ENCODE assay signal across 9 mouse cellular contexts in the genomic region with DNA sequence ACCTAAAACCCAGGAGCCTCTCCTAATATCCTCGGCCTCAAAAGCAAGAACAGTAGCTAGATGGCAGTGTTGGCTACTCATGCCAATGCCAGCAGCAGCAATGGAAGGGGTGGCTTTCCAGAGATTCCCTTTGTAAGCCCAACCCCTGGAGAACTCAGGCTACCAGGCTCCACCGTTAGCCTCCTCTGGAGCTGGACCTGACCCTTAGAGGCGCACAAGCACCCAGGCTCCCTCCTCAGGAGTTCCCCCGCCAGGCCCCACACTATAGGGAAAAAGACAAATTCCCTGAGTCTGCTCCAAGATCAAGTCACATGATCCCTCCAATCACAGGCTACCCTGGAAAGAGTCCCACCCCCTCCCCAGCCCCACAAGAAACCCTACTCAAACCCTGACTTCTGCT. TPM values are rescaled to one million over a fixed set of nuclear protein-coding genes. Genes with fewer than 3 reads are reported as not detected.
DNase-seq lines count a peak whose midpoint lies in the region; ATAC-seq and TF ChIP-seq lines count a peak whose summit lies in the region.
"Had no signal": no experiment of that assay in that cellular context is flagged by ENCODE, and none has a peak within 500 bp of the region (broad histone marks: within the 10 kb centered on the region; RNA-seq: fewer than 3 reads in every experiment).

No protein-coding gene starts in this region.

- DNase-seq in lung, embryonic 14.5 days: peak; percentile 71
- DNase-seq in lung, adult 18-20 months: no peak
- DNase-seq in embryonic facial prominence, embryonic 11.5 days (ENCODE audit: low spot score): peak; percentile 55
- peak; percentile 82 for DNase-seq in hindbrain, postnatal 0 days (ENCODE audit: low spot score)
- DNase-seq in limb, embryonic 11.5 days (ENCODE audit: low spot score): peak; percentile 40
- peak; percentile 56 for DNase-seq in right cerebral cortex, adult 18-20 months
- DNase-seq in thymus, postnatal 36 days: no peak
- DNase-seq in gastrocnemius, postnatal 10 days: no peak

- H3K4me1 ChIP-seq in lung, embryonic 14.5 days (ENCODE audit: insufficient read depth): no peaks in the 10 kb centered on the region; the same call in 1 of the 2 replicates
- H3K4me1 ChIP-seq in embryonic facial prominence, embryonic 11.5 days (ENCODE audit: control insufficient read depth, insufficient read depth, low read length): no peaks in the 10 kb centered on the region
- peaks cover 4% of the 10 kb centered on the region; the same call in 1 of the 2 replicates for H3K4me1 ChIP-seq in hindbrain, postnatal 0 days (ENCODE audit: insufficient read depth, low read length)
- no peaks in the 10 kb centered on the region for H3K4me1 ChIP-seq in limb, embryonic 11.5 days (ENCODE audit: control insufficient read depth, insufficient read depth, low read length)

- no peaks in the 10 kb centered on the region for H3K36me3 ChIP-seq in lung, embryonic 14.5 days (ENCODE audit: insufficient read depth)
- no peaks in the 10 kb centered on the region for H3K36me3 ChIP-seq in embryonic facial prominence, embryonic 11.5 days (replicated peaks; ENCODE audit: control insufficient read depth, insufficient read depth, low read depth, low read length)
- no peaks in the 10 kb centered on the region for H3K36me3 ChIP-seq in hindbrain, postnatal 0 days (ENCODE audit: insufficient read depth, low read length)
- no peaks in the 10 kb centered on the region for H3K36me3 ChIP-seq in limb, embryonic 11.5 days (ENCODE audit: control insufficient read depth, insufficient read depth, low read length)
- H3K36me3 ChIP-seq: limb, embryonic 15.5 days had no signal

- H3K9me3 ChIP-seq in lung, embryonic 14.5 days (ENCODE audit: low read depth, low read length): no peaks in the 10 kb centered on the region
- H3K9me3 ChIP-seq in embryonic facial prominence, embryonic 11.5 days (replicated peaks; ENCODE audit: control insufficient read depth, low read length): no peaks in the 10 kb centered on the region
- H3K9me3 ChIP-seq in hindbrain, postnatal 0 days (ENCODE audit: low read length): no peaks in the 10 kb centered on the region
- H3K9me3 ChIP-seq in limb, embryonic 11.5 days (ENCODE audit: control insufficient read depth, low read length): no peaks in the 10 kb centered on the region
- H3K9me3 ChIP-seq: limb, embryonic 15.5 days had no signal

- H3K27ac ChIP-seq in lung, embryonic 14.5 days (ENCODE audit: low read depth): no peak overlapping the region
- no peak overlapping the region for H3K27ac ChIP-seq in embryonic facial prominence, embryonic 11.5 days (replicated peaks; ENCODE audit: low read depth, low read length)
- H3K27ac ChIP-seq in hindbrain, postnatal 0 days: no peak overlapping the region
- no peak overlapping the region for H3K27ac ChIP-seq in limb, embryonic 11.5 days (replicated peaks; ENCODE audit: low read depth, low read length)
- H3K27ac ChIP-seq: limb, embryonic 15.5 days had no signal

- H3K9ac ChIP-seq in lung, embryonic 14.5 days: no peak overlapping the region
- H3K9ac ChIP-seq in embryonic facial prominence, embryonic 11.5 days (replicated peaks; ENCODE audit: low read length): no peak overlapping the region
- H3K9ac ChIP-seq in hindbrain, postnatal 0 days (replicated peaks; ENCODE audit: low read length): no peak overlapping the region
- no peak overlapping the region for H3K9ac ChIP-seq in limb, embryonic 11.5 days (ENCODE audit: low read length)
- H3K9ac ChIP-seq: limb, embryonic 15.5 days had no signal

- no peak overlapping the region for H3K4me2 ChIP-seq in lung, embryonic 14.5 days
- no peak overlapping the region for H3K4me2 ChIP-seq in embryonic facial prominence, embryonic 11.5 days (ENCODE audit: low read depth, low read length)
- H3K4me2 ChIP-seq in hindbrain, postnatal 0 days (ENCODE audit: low read depth, low read length): peak overlapping the region; percentile 40
- H3K4me2 ChIP-seq in limb, embryonic 11.5 days (ENCODE audit: low read depth, severe bottlenecking): peak overlapping the region; percentile 10; the same call in 1 of the 2 replicates
- H3K4me2 ChIP-seq: limb, embryonic 15.5 days had no signal

- no peaks in the 10 kb centered on the region for H3K27me3 ChIP-seq in lung, embryonic 14.5 days (ENCODE audit: insufficient read depth, low read length)
- no peaks in the 10 kb centered on the region for H3K27me3 ChIP-seq in embryonic facial prominence, embryonic 11.5 days (ENCODE audit: control insufficient read depth, insufficient read depth, low read length)
- no peaks in the 10 kb centered on the region for H3K27me3 ChIP-seq in hindbrain, postnatal 0 days (ENCODE audit: insufficient read depth, low read length)
- H3K27me3 ChIP-seq in limb, embryonic 11.5 days (ENCODE audit: control insufficient read depth, insufficient read depth, low read length): no peaks in the 10 kb centered on the region
- H3K27me3 ChIP-seq: limb, embryonic 15.5 days had no signal

- peak; percentile 35; the same call in 1 of the 2 replicates for ATAC-seq in lung, embryonic 14.5 days (ENCODE audit: insufficient read depth)
- ATAC-seq in embryonic facial prominence, embryonic 11.5 days (replicated peaks; ENCODE audit: insufficient number of reproducible peaks, low FRiP score, low TSS enrichment, low read depth): no peak; the same call in 1 of the 2 replicates
- ATAC-seq in hindbrain, postnatal 0 days: peak; percentile 66
- peak; percentile 49; the same call in 1 of the 2 replicates for ATAC-seq in limb, embryonic 11.5 days (ENCODE audit: insufficient number of reproducible peaks, low FRiP score, low TSS enrichment, low read depth)

- 14% methylated on average over 4 of the region's 4 CpGs for WGBS in lung, embryonic 14.5 days
- 12% methylated on average over 4 of the region's 4 CpGs for WGBS in embryonic facial prominence, embryonic 11.5 days
- 10% methylated on average over 4 of the region's 4 CpGs for WGBS in hindbrain, postnatal 0 days
- WGBS in limb, embryonic 11.5 days: 8% methylated on average over 4 of the region's 4 CpGs

- peak; percentile 63 for TF ChIP-seq CTCF in lung, embryonic 14.5 days (IDR thresholded peaks at IDR 0.05; ENCODE audit: low read depth)
- TF ChIP-seq CTCF in hindbrain, postnatal 0 days (IDR thresholded peaks at IDR 0.05; ENCODE audit: low read depth): peak; percentile 80

- H3K4me3 ChIP-seq in lung, embryonic 14.5 days (ENCODE audit: low read depth, low read length): no peak overlapping the region
- H3K4me3 ChIP-seq in embryonic facial prominence, embryonic 11.5 days (ENCODE audit: low read depth, low read length): no peak overlapping the region
- no peak overlapping the region; the same call in 1 of the 2 replicates for H3K4me3 ChIP-seq in hindbrain, postnatal 0 days (ENCODE audit: low read length)
- no peak overlapping the region for H3K4me3 ChIP-seq in limb, embryonic 11.5 days (ENCODE audit: low read depth, low read length)
- H3K4me3 ChIP-seq: limb, embryonic 15.5 days had no signal

RNA-seq across cellular contexts. Expression of a gene that starts 10.9 kb away (rescaled TPM):
- polyA plus RNA-seq in lung, embryonic 14.5 days (2014; fragmentation: Nextera tagmentation; extraction: Ambion mirVana): 0.20 and 0.62 TPM in 2 replicates
- polyA plus RNA-seq in embryonic facial prominence, embryonic 11.5 days (2014; fragmentation: Nextera tagmentation; extraction: Ambion mirVana): 0.75 TPM in 1 of 2 replicates, not detected in the other
- total RNA-seq in hindbrain, postnatal 0 days (2014; rRNA removed): 1.8 and 2.6 TPM in 2 replicates
- polyA plus RNA-seq in hindbrain, postnatal 0 days (2015; fragmentation: Nextera tagmentation; extraction: Ambion mirVana): 0.67 and 0.68 TPM in 2 replicates
- 0.52 TPM in 2 replicates for polyA plus RNA-seq in limb, embryonic 11.5 days (2014; fragmentation: Nextera tagmentation; extraction: Ambion mirVana)
- total RNA-seq in gastrocnemius, postnatal 10 days (2021): under 1 TPM; 0.19 to 0.45 TPM

Comparison
In these comparisons a context has a peak if more than half of its experiments do, and no peak if none do; other contexts are left out.
1. DNase-seq: peak in lung, embryonic 14.5 days (single experiment), embryonic facial prominence, embryonic 11.5 days (single experiment), hindbrain, postnatal 0 days (single experiment), limb, embryonic 11.5 days (single experiment) and right cerebral cortex, adult 18-20 months (single experiment); none in lung, adult 18-20 months (0 of 2), thymus, postnatal 36 days (0 of 2) and gastrocnemius, postnatal 10 days (single experiment).
2. H3K4me2 ChIP-seq: peak in hindbrain, postnatal 0 days (single experiment) and limb, embryonic 11.5 days (single experiment); none in lung, embryonic 14.5 days (single experiment) and embryonic facial prominence, embryonic 11.5 days (single experiment).